Mouse (Mus musculus): ENCODE results near the gene Smg1. TPM values are rescaled to one million over a fixed set of nuclear protein-coding genes. Genes with fewer than 3 reads are reported as not detected.

Smg1 gene
- 10 to 100 TPM; 31.1 to 42.6 TPM for polyA plus RNA-seq (2017; shearing (Covaris generic))

GRCm38 (mm10) chr7:118243453-118244385 lies at the start of gene Smg1:
Smg1 (minus strand) TSS chr7:118243670.

GRCm38 (mm10) chr7:118129430-118130041 lies 113.9 kb downstream of the Smg1 start, which contains the start of gene Arl6ip1:
Arl6ip1 (minus strand) TSS chr7:118129662.

GRCm38 (mm10) chr7:118115877-118116568 lies 127.4 kb downstream of the Smg1 start, which contains the start of gene Rps15a:
Rps15a (minus strand) TSS chr7:118116188.

Other genes with a start within 250 kb of the Smg1 start
- gene Rps15a, start 127.5 kb downstream of the Smg1 start, polyA plus RNA-seq (2017; shearing (Covaris generic)) = 100 to 1,000 TPM; 587 to 736 TPM
- gene Arl6ip1, start 114.0 kb downstream of the Smg1 start, polyA plus RNA-seq (2017; shearing (Covaris generic)) = 100 to 1,000 TPM; 428 to 548 TPM
- gene Syt17, start 204.6 kb upstream of the Smg1 start, polyA plus RNA-seq (2017; shearing (Covaris generic)) = 1 to 10 TPM in 1 of 2 experiments, under 1 TPM in 1; 0.84 to 1.5 TPM
- 1 to 10 TPM in 1 of 2 experiments, under 1 TPM in 1; 0.31 to 1.1 TPM for gene Itpripl2, start 248.3 kb upstream of the Smg1 start, polyA plus RNA-seq (2017; shearing (Covaris generic))